Mouse (Mus musculus): ENCODE results near the gene Gldn. TPM values are rescaled to one million over a fixed set of nuclear protein-coding genes. Genes with fewer than 3 reads are reported as not detected.

Gldn gene
- polyA plus RNA-seq, 1 experiment = 0.01 TPM

- 85% methylated on average over 6 of the region's 8 CpGs for WGBS
- DNase-seq (ENCODE audit: low read depth, low spot score) = no peak
Observed at GRCm38 (mm10) chr9:54356756-54357155, 70.5 kb downstream of the Gldn start.

Other genes starting within 250 kb of the Gldn start
- 3.0 and 5.1 TPM in 2 replicates for gene Tnfaip8l3, start 218.1 kb upstream of the Gldn start, polyA plus RNA-seq (2012; rRNA removed)
- gene Cyp19a1, start 18.4 kb upstream of the Gldn start, polyA plus RNA-seq (2012; rRNA removed) = not detected in 2 replicates
- gene Dmxl2, start 215.1 kb downstream of the Gldn start, polyA plus RNA-seq (2012; rRNA removed) = 1.1 and 1.8 TPM in 2 replicates

Measured in large intestine, adult 2 months (tissue).